Mouse (Mus musculus): ENCODE measurements at regions not wholly inside any gene's neighbourhood (a gene's known extent, or its start where the extent isn't known, plus 50 kb on each side); places are given as distances from the start of the nearest gene placed in this dataset.
A peak's percentile ranks its signal among the peaks of the same experiment; 100 is the strongest.

DNA sequence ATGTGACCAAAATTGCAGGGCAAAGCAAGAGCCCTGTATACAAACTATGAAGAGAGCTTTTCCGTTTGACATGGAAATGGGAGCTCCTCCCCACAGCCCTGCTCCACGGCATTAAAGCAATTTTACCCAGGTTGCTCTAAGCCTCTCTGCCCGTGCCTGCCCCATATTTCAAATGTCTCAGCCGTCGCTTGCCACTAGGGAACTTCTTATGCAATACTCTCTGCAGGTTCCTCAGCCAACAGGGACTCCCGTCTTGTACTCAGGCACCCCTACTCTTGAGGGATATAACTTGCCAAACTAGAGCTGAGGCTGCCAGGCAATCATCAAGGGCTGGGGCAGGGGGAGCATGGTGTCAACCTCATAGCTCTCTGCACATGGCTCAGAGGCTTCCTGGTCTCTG, 145.1 kb downstream of the Cdh26 start:
- WGBS, result 19% methylated on average over 6 of the region's 6 CpGs
- H3K4me3 ChIP-seq (ENCODE audit: low read depth, low read length), result no peak overlapping the region
- DNase-seq (ENCODE audit: low spot score) (peak; percentile 29), ATAC-seq (peak; percentile 63)
- no peak overlapping the region for H3K4me2 ChIP-seq (replicated peaks; ENCODE audit: low read depth, low read length)
- no peaks in the 10 kb centered on the region; the same call in 1 of the 2 replicates for H3K27me3 ChIP-seq (replicated peaks; ENCODE audit: insufficient read depth, low read length)
- H3K27ac ChIP-seq (ENCODE audit: low read length), result no peak overlapping the region
- H3K36me3 ChIP-seq (ENCODE audit: insufficient read depth, low read length), result no peaks in the 10 kb centered on the region
- no peaks in the 10 kb centered on the region for H3K4me1 ChIP-seq (ENCODE audit: insufficient read depth, low read depth, low read length)
- TF ChIP-seq CTCF (IDR thresholded peaks at IDR 0.05), result peak; percentile 1; the same call in 1 of the 2 replicates
- no peak for TF ChIP-seq EP300 (IDR thresholded peaks at IDR 0.05)
- H3K9ac ChIP-seq (replicated peaks; ENCODE audit: low read depth), result no peak overlapping the region
- H3K9me3 ChIP-seq (ENCODE audit: low read length), result no peaks in the 10 kb centered on the region

DNA sequence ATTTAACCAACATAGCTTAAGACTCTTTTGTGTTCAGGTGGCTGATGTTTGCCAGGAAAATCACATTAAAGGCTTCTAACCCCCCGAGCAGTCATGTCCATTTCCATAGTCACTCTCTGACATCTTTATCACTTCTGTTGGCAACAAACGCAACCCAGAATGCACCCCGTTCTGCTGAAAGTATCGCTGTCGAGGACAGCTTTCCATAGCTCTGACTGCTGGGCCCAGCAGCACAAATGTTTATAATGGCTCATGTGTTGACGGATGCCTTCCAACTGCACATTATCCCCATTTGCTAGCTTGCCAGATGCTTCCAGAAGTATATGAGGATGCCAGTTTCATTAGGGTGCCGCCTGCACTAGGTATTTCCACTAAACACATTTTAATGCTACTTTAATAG, 145.7 kb downstream of the Cdh26 start:
- DNase-seq (ENCODE audit: low spot score) (peak; percentile 21), ATAC-seq (peak; percentile 33; the same call in 1 of the 2 replicates)
- H3K9me3 ChIP-seq (ENCODE audit: low read length), result no peaks in the 10 kb centered on the region
- H3K4me2 ChIP-seq (replicated peaks; ENCODE audit: low read depth, low read length), result no peak overlapping the region
- H3K4me1 ChIP-seq (ENCODE audit: insufficient read depth, low read depth, low read length), result no peaks in the 10 kb centered on the region
- no peak overlapping the region for H3K9ac ChIP-seq (replicated peaks; ENCODE audit: low read depth)
- H3K4me3 ChIP-seq (ENCODE audit: low read depth, low read length), result no peak overlapping the region
- WGBS, result 42% methylated on average over 7 of the region's 7 CpGs
- H3K36me3 ChIP-seq (ENCODE audit: insufficient read depth, low read length), result no peaks in the 10 kb centered on the region
- no peaks in the 10 kb centered on the region; the same call in 1 of the 2 replicates for H3K27me3 ChIP-seq (replicated peaks; ENCODE audit: insufficient read depth, low read length)
- no peak overlapping the region for H3K27ac ChIP-seq (ENCODE audit: low read length)
- no peak for TF ChIP-seq EP300 (IDR thresholded peaks at IDR 0.05)

- H3K4me1 ChIP-seq (ENCODE audit: insufficient read depth, low read depth, low read length), result no peaks in the 10 kb centered on the region
- no peaks in the 10 kb centered on the region for H3K36me3 ChIP-seq (ENCODE audit: insufficient read depth, low read length)
- 57% methylated on average over 6 of the region's 6 CpGs for WGBS
- H3K4me2 ChIP-seq (replicated peaks; ENCODE audit: low read depth, low read length), result no peak overlapping the region
- no peaks in the 10 kb centered on the region for H3K9me3 ChIP-seq (ENCODE audit: low read length)
- DNase-seq (ENCODE audit: low spot score) (no peak), ATAC-seq (no peak)
- TF ChIP-seq EP300 (IDR thresholded peaks at IDR 0.05) (no peak), CTCF (IDR thresholded peaks at IDR 0.05) (no peak)
- no peak overlapping the region for H3K27ac ChIP-seq (ENCODE audit: low read length)
- no peak overlapping the region for H3K9ac ChIP-seq (replicated peaks; ENCODE audit: low read depth)
- no peak overlapping the region for H3K4me3 ChIP-seq (ENCODE audit: low read depth, low read length)
- no peaks in the 10 kb centered on the region; the same call in 1 of the 2 replicates for H3K27me3 ChIP-seq (replicated peaks; ENCODE audit: insufficient read depth, low read length)
These were observed 149.2 kb downstream of the Cdh26 start for GRCm38 (mm10) chr2:178579571-178579970.

- ATAC-seq (no peak), DNase-seq (ENCODE audit: low spot score) (peak; percentile 27)
- H3K27me3 ChIP-seq (replicated peaks; ENCODE audit: insufficient read depth, low read length), result no peaks in the 10 kb centered on the region; the same call in 1 of the 2 replicates
- no peaks in the 10 kb centered on the region for H3K9me3 ChIP-seq (ENCODE audit: low read length)
- TF ChIP-seq CTCF (IDR thresholded peaks at IDR 0.05) (no peak), EP300 (IDR thresholded peaks at IDR 0.05) (no peak)
- no peak overlapping the region for H3K9ac ChIP-seq (replicated peaks; ENCODE audit: low read depth)
- H3K4me3 ChIP-seq (ENCODE audit: low read depth, low read length), result no peak overlapping the region
- WGBS, result 59% methylated on average over 12 of the region's 12 CpGs
- no peaks in the 10 kb centered on the region for H3K36me3 ChIP-seq (ENCODE audit: insufficient read depth, low read length)
- H3K27ac ChIP-seq (ENCODE audit: low read length), result no peak overlapping the region
- no peaks in the 10 kb centered on the region for H3K4me1 ChIP-seq (ENCODE audit: insufficient read depth, low read depth, low read length)
- H3K4me2 ChIP-seq (replicated peaks; ENCODE audit: low read depth, low read length), result no peak overlapping the region
These were observed 151.0 kb downstream of the Cdh26 start for GRCm38 (mm10) chr2:178581306-178581705.

- H3K9ac ChIP-seq (replicated peaks; ENCODE audit: low read depth), result no peak overlapping the region
- no peaks in the 10 kb centered on the region for H3K36me3 ChIP-seq (ENCODE audit: insufficient read depth, low read length)
- 72% methylated on average over 5 of the region's 5 CpGs for WGBS
- no peak for TF ChIP-seq CTCF (IDR thresholded peaks at IDR 0.05)
- no peak for TF ChIP-seq EP300 (IDR thresholded peaks at IDR 0.05)
- no peak overlapping the region for H3K27ac ChIP-seq (ENCODE audit: low read length)
- no peak overlapping the region for H3K4me2 ChIP-seq (replicated peaks; ENCODE audit: low read depth, low read length)
- H3K27me3 ChIP-seq (replicated peaks; ENCODE audit: insufficient read depth, low read length), result no peaks in the 10 kb centered on the region
- ATAC-seq, result no peak
- H3K4me1 ChIP-seq (ENCODE audit: insufficient read depth, low read depth, low read length), result no peaks in the 10 kb centered on the region
- H3K4me3 ChIP-seq (ENCODE audit: low read depth, low read length), result no peak overlapping the region
- DNase-seq (ENCODE audit: low spot score), result no peak
- no peaks in the 10 kb centered on the region for H3K9me3 ChIP-seq (ENCODE audit: low read length)
These were observed 154.7 kb downstream of the Cdh26 start for GRCm38 (mm10) chr2:178584970-178585566.

- Histone ChIP-seq H3K4me1 (ENCODE audit: insufficient read depth, low read depth, low read length) (no peaks in the 10 kb centered on the region), H3K9me3 (ENCODE audit: low read length) (no peaks in the 10 kb centered on the region), H3K9ac (replicated peaks; ENCODE audit: low read depth) (no peak overlapping the region), H3K4me3 (ENCODE audit: low read depth, low read length) (no peak overlapping the region), H3K36me3 (ENCODE audit: insufficient read depth, low read length) (no peaks in the 10 kb centered on the region), H3K4me2 (replicated peaks; ENCODE audit: low read depth, low read length) (no peak overlapping the region), H3K27ac (ENCODE audit: low read length) (no peak overlapping the region), H3K27me3 (replicated peaks; ENCODE audit: insufficient read depth, low read length) (no peaks in the 10 kb centered on the region)
- ATAC-seq (no peak), DNase-seq (ENCODE audit: low spot score) (no peak)
- 71% methylated on average over 7 of the region's 7 CpGs for WGBS
- TF ChIP-seq EP300 (IDR thresholded peaks at IDR 0.05) (no peak), CTCF (IDR thresholded peaks at IDR 0.05) (no peak)
These were observed 156.9 kb downstream of the Cdh26 start for GRCm38 (mm10) chr2:178587134-178587636.
